Mouse (Mus musculus) cerebellum, postnatal 4 days (tissue): ENCODE results near the gene Nlgn2.
"Not testable (repeated sequence)": the region's sequence is repeated elsewhere in the genome, so short reads cannot be mapped to it uniquely, and the experiment has no call there.

ENCODE experiments used
- DNase-seq, 2 experiments: peaks; one replicate each; pipeline ENCODE4 v3.0.0; 2022; ENCODE audit warnings: low spot score in 2 of 2, mixed read lengths in 1 of 2

The Nlgn2 gene

GRCm38 (mm10) chr11:69864138-69864860 is 26.7 kb upstream of the Nlgn2 start:
- no peak for DNase-seq

DNA sequence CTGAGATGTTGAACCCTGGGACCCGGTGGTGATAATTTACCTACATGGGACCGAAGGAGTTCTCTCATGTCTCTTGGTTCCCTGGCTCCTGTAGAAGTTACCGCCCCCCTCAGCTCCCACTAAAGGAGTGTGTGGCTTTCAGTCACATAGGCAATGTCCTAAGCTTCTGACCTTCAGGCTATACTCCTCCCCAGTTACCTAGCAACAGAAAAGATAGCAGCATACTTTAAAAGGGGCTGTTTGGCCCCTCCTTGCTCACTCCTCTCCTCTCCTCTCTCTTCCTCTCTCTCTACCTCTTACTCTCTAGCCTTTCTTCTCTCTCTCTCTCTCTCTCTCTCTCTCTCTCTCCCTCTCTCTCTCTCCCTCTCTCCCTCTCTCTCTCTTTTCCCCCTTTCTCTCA is 26.1 kb upstream of the Nlgn2 start:
- DNase-seq: not testable (repeated sequence)

GRCm38 (mm10) chr11:69858113-69858998 is 20.8 kb upstream of the Nlgn2 start, which contains the start of gene Tnk1:
TSS of gene Tnk1 (minus strand) at chr11:69858730.
- DNase-seq: no peak

DNA sequence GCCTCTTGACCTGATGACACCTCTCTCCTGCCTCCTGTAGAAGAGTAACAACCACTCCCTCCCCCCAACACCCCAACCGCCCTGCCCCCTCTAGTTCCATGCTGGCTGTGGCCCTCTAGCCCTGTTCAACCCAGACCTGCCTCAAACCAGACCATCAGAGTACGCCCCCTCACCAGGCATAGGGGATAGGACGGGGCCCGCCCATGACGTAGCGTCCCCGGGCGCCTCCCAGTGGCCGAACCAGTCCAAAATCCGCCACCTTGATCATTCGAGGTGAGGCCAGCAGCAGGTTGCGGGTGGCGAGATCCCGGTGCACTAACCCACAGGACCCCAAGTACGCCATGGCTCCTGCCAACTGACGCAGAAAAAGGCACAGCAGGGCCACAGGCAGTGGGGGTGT is 17.8 kb upstream of the Nlgn2 start:
- DNase-seq: no peak

DNA sequence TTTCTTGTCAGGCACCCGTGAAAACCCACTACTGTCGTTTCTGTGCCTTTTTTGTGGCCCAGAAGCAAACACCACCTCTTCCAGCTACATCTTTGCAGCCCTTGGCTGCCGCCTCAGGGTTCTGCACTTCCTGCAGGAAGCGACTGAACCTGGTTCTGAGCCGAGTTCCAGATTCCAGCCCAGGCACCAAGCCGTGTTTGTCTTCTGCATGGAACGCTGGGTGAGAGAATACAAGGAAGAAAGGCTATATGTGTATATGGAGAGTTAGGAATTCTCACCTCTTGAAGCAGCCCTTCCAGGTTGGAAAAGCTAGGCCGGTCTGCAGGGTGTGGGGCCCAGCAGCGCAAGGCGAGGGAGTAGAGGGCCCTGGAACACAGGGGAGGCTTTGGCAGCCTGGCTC is 17.1 kb upstream of the Nlgn2 start:
- DNase-seq: no peak

GRCm38 (mm10) chr11:69853994-69854393 is 16.4 kb upstream of the Nlgn2 start:
- no peak for DNase-seq

DNA sequence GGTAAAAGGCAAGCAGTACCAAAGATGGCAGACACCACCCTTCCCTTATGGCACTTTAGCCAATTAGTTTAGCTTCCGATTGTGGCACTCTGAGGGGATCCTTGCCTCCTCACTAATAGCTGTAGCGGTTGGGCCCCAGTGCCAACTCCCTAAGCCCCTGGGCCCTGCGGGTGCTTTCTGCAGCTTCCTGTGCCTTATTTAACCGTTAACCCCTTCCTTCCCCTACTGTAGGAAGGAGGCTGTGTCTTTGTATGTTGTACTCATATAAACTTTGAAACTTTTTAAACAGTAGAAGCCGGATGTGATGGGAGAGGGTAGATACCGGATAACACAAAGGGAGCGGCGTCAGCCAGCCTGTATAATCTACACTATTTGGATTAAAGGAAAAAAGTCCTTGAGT is 13.2 kb upstream of the Nlgn2 start:
- DNase-seq: no peak

DNA sequence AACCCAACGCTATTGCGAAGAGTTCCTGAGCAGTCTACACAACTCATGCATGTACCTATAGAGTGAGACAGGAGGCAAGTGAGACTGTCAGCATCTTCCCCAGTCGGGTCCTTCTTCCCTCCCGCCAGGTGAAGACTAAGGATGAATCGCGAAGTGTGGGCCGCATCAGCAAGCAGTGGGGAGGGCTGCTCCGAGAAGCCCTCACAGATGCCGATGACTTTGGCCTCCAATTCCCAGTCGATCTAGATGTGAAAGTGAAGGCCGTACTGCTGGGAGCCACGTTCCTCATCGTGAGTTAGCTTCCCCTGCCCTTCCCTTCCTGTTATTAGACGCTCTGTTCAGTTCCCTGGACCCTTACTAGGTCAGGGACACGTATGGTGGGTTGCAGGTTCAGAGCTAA is 12.3 kb upstream of the Nlgn2 start:
- DNase-seq: no peak

- DNase-seq: no peak
Observed at GRCm38 (mm10) chr11:69849128-69849527, 11.5 kb upstream of the Nlgn2 start.

- no peak for DNase-seq
Observed at GRCm38 (mm10) chr11:69848021-69848420, 10.4 kb upstream of the Nlgn2 start.

DNA sequence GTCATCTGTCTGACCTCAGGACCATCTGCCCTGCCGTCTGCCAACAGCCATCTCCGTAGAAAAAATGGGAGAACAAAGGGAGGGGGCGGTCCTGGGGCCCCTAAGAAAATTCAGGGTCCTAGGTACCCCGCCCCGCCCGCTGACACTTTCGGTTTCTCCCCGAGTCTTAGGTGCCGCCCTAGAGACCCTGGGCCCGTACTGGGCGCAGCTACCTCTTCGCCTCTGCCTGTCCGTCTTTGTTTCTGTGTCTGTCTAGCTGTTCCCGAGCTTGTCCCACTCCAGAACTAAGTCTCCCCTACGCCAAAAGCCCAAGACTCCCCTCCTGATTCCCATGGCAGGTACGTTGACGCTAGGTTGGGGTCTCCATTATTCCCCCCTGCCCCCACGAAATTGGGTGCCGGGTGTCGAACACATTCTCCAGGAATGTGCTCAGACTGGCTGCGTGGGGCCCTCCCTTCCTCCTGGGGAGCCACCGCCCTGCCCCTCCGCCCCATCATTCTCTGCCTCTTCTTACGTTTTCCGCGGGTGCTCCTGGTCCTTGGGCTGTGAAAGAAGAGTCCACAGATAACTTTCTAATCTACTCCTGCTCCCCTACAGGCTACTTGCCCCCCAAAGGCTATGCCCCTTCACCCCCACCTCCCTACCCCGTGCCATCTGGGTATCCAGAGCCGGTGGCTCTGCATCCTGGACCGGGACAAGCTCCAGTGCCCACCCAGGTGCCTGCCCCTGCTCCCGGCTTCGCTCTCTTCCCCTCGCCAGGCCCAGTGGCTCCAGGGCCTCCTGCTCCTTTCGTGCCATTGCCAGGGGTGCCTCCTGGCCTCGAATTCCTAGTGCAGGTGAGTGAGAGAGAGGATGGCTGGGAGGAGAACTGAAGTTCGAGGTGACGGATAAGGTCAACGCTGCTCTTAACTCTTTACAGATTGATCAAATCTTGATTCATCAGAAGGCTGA is 9.4 kb upstream of the Nlgn2 start:
- no peak for DNase-seq

DNA sequence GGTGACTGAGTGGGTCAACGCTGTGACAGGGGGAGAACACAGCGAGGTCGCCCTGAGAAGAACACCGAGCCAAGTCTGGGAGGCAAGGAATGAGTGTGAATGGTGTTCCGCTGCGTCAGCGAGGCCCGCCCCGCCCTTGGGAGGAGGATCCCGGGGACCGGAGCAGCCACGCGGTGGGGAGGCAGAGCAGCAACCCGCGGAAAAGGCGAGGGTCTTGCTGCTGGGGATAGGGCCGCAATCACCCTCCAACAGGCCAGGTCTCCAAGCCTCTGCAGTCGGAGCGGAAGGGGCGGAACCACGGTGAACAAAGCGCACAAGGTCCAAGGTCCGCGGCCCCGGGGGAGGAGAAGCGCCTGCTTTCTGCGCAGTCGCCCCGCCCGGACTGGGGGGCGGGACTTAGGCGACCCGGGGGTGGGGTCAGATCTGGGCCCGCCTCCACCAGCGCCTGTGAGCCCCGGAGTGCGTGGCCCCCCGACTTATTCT is 8.7 kb upstream of the Nlgn2 start, which contains the start of gene Plscr3:
Gene Plscr3, plus strand, starts transcription at position 179 of the 483 bp plus-strand sequence.
- peak; percentile 86 to 94 for DNase-seq

DNA sequence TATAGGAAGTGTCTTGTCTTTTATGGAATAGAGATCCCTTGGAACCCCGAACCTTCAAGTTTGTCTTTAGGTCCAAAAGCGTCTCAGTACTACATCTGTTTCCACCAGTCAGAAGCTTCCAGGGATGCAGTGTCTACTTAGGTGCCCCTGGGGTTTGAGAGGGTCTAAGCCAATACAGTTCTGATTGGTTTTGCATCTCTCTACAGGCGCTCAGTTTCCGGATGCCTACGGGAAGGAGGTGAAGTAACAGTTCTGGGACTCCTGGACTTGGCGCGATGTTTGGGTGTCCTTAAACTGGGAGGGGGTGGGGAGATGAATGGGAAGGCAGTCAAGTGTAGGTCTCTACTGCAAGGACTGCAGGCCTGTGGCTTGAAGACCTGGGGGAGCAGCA is 1.1 kb upstream of the Nlgn2 start:
- no peak for DNase-seq

DNA sequence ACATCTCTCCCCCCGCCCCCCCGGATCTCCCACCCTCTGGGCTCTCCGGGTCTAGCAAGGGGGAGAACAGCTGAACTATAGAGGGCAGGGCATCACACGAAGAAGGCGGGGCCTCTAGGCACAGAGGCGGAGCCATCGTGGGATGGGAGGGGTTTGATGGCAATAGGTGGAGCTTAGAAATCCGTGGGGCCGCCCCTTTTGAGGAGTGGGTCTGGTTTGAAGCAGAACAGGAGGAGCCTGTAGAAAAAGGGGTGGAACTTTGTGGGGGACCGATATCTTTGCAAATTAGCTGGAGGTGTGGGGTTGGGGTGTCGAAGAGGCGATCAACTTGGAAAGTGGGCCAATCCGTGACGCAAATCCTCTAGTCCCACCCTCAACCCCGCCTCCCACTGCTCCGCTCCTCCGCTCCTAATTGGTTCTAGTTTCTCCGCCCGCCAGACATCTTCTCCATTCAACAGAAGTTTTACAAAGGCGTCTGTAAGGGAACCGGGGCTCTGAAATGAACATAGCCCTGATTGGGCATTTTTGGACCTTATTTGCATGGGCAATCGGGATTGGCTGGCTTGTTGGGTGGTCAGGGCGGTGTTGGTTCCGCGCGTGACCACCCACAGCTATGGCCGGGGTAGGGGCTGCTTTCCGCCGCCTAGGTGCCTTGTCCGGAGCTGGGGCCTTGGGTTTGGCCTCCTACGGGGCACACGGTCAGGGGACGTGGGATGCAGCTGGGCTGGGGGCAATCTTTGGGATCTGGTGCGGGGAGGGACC is 549 bp upstream of the Nlgn2 start, which contains the start of gene Tmem256:
Gene Tmem256, plus strand, starts transcription at position 563 of the 762 bp plus-strand sequence.
- DNase-seq: peak; percentile 85 to 94

DNA sequence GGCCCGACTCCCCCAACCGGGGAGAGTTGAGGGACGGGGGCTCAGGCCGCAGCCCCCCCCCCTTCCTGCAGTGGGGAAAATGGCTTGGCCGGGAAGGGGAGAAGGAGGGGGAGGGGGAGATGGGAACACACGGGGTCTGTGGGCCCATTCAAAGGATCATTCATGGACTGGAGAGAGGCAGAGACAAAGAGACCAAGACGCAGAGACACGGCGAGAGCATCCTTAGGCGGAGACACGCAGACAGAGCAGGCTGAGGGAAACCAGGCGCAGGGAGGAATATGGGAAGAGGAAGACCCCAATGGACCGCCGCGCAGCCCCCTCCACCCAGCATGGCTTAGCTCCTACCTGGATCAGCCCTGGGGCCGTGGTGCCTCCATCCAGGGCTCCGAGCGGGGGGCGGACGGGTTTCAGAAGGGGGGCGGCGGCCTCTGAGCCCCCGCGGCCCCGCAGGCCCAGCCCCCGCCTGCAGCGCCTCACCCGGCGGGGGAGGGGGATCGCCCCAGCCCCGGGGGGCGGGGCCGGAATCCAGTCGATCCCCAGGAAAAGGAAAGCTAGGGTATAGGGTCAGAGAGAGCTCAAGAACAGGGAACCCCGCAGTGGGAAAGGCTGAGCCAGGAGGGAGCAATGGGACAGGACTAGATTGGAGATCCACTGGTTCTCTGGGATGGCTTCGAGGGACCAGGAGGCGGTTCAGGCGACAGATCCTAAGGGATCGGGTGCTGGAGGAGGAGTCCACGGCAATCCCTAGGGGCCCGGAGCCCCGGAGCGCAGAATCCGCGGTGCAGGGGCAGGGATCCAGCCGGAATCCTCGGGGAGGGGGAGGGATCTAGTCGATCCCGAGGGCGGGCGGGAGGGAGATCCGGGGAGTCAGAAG is 644 bp downstream of the Nlgn2 start:
- peak in 1 of 2 experiments; percentile 42 for DNase-seq

GRCm38 (mm10) chr11:69835966-69836335 is 1.6 kb downstream of the Nlgn2 start:
- DNase-seq: no peak

GRCm38 (mm10) chr11:69835326-69835965 is 2.1 kb downstream of the Nlgn2 start:
- no peak for DNase-seq

- no peak for DNase-seq
Observed at GRCm38 (mm10) chr11:69834001-69834549, 3.5 kb downstream of the Nlgn2 start.

GRCm38 (mm10) chr11:69833554-69833953 is 4.0 kb downstream of the Nlgn2 start:
- DNase-seq: no peak
